8 mouse cellular contexts compared by ENCODE assay signal in the genomic region with DNA sequence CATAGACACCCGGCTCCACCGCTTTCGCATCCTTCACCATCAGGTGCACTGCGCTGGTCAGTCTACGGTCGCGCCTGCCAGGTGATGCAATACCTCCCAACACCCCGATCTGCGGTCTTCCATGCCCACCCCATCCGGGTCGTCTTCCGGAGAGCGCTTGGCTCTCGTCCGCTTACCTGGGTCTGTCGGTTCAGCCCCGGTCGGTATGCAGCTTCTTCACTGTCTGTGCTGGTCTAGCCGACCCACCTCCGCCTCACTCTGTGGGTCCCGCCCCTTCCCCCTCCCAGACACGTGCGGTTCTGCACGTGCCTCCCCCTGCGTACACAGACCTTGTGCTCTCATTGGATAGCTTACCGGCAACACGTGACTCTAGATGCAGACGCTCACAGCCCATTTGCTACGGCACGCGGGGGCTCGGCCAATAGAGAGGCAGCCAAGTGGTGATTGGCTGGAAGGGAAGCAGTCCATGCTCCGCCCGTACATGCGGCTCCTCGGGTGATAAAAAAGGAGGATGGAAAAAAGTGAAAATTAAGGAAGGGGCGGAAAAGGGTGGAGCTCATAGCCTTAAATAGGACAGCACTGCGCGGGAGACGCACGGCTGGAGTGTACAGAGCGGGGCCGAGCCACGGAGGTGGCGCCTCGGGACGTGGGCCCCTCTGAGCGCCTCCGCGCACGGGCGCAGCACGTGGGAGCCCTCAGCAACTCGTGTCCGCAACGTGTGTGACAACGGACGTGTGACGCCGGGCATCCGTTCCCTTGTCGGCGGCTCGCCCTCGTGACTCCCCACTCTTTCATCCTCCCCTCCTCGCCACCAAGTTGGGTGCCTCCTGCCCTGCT. TPM values are rescaled to one million over a fixed set of nuclear protein-coding genes. Genes with fewer than 3 reads are reported as not detected.
A peak's percentile ranks its signal among the peaks of the same experiment; 100 is the strongest.
DNase-seq lines count a peak whose midpoint lies in the region; ATAC-seq lines count a peak whose summit lies in the region.

Ciart (minus strand) TSS at position 273 of the 837 bp plus-strand sequence.

- WGBS in hindbrain, embryonic 13.5 days, result under 1% methylated on average over 43 of the region's 66 CpGs

- peak; percentile 92 for DNase-seq in T-cell, adult 2 months (ENCODE audit: low spot score)
- DNase-seq in cerebellum, postnatal 25 days, result peak; percentile 94 to 95
- DNase-seq in frontal cortex, postnatal 25 days (ENCODE audit: low spot score in 2 of 2), result peak; percentile 86 to 87
- peak; percentile 76 to 85 for DNase-seq in layer of hippocampus, postnatal 25 days (ENCODE audit: extremely low spot score in 1 of 2, low spot score in 1 of 2)
- peak; percentile 89 for DNase-seq in lung, postnatal 14 days
- peak; percentile 90 for DNase-seq in ovary, postnatal 36 days (ENCODE audit: low spot score)
- peak; percentile 92 for DNase-seq in thymus, postnatal 14 days

- H3K36me3 ChIP-seq in hindbrain, embryonic 13.5 days, result no peaks in the 10 kb centered on the region

- peak within 1 kb of the TSS; percentile 61 for H3K9ac ChIP-seq in hindbrain, embryonic 13.5 days

- peak within 1 kb of the TSS; percentile 59 for H3K4me3 ChIP-seq in hindbrain, embryonic 13.5 days

- H3K4me1 ChIP-seq in hindbrain, embryonic 13.5 days (replicated peaks), result peaks cover 16% of the 10 kb centered on the region

- H3K27me3 ChIP-seq in hindbrain, embryonic 13.5 days, result 0 out of 2 replicates have a peak, but pooled peaks cover 3% of the 10 kb centered on the region

- no peaks in the 10 kb centered on the region for H3K9me3 ChIP-seq in hindbrain, embryonic 13.5 days

- peak; percentile 99 for ATAC-seq in hindbrain, embryonic 13.5 days (ENCODE audit: low FRiP score)

- peak within 1 kb of the TSS; percentile 98 for H3K4me2 ChIP-seq in hindbrain, embryonic 13.5 days

- no peak within 1 kb of the TSS for H3K27ac ChIP-seq in hindbrain, embryonic 13.5 days

RNA-seq across cellular contexts. Expression of gene Ciart, which starts in this region (rescaled TPM):
- polyA plus RNA-seq in hindbrain, embryonic 13.5 days (2015; fragmentation: Nextera tagmentation; extraction: Ambion mirVana), result 3.1 and 4.3 TPM in 2 replicates
- total RNA-seq in layer of hippocampus, postnatal 25 days (2021), result 10 to 100 TPM in 1 of 2 experiments, 1 to 10 TPM in 1; 9.4 to 11.5 TPM
